Mouse (Mus musculus) telencephalon, adult 2 months (tissue): ENCODE results near the gene Gm648.
"Not testable (repeated sequence)": the region's sequence is repeated elsewhere in the genome, so short reads cannot be mapped to it uniquely, and the experiment has no call there.

Experiments
- DNase-seq: peaks from one replicate; pipeline ENCODE4 v3.0.0-alpha.2; 2011; ENCODE audit warnings: low read depth, low spot score

Gene Gm648

GRCm38 (mm10) chrX:56549506-56549905 is at the start of gene Gm648:
TSS of gene Gm648 (minus strand) at chrX:56549606.
- DNase-seq, result no peak

GRCm38 (mm10) chrX:56597887-56598640 is 48.7 kb upstream of the Gm648 start, which contains the start of gene Mmgt1:
TSS of gene Mmgt1 (minus strand) at chrX:56598069.
- peak; percentile 94 for DNase-seq

- no peak for DNase-seq
Observed at GRCm38 (mm10) chrX:56597219-56597886, 47.9 kb upstream of the Gm648 start.

- DNase-seq, result no peak
Observed at GRCm38 (mm10) chrX:56578200-56578599, 28.8 kb upstream of the Gm648 start.

- no peak for DNase-seq
Observed at GRCm38 (mm10) chrX:56572465-56572864, 23.1 kb upstream of the Gm648 start.

- DNase-seq, result no peak
Observed at GRCm38 (mm10) chrX:56553584-56553983, 4.2 kb upstream of the Gm648 start.

GRCm38 (mm10) chrX:56537162-56537561 is 12.2 kb downstream of the Gm648 start:
- peak; percentile 5 for DNase-seq

- peak; percentile 9 for DNase-seq
Observed at GRCm38 (mm10) chrX:56531266-56531665, 18.1 kb downstream of the Gm648 start.

GRCm38 (mm10) chrX:56524442-56524841 is 25.0 kb downstream of the Gm648 start, which contains the start of gene Gm10477:
TSS of gene Gm10477 (plus strand) at chrX:56524742.
- DNase-seq, result not testable (repeated sequence)

- DNase-seq, result no peak
Observed at GRCm38 (mm10) chrX:56497241-56497640, 52.2 kb downstream of the Gm648 start.
